Mouse (Mus musculus): ENCODE data around the gene Sfmbt1. TPM values are rescaled to one million over a fixed set of nuclear protein-coding genes. Genes with fewer than 3 reads are reported as not detected.
A peak's percentile ranks its signal among the peaks of the same experiment; 100 is the strongest.
"Not testable (repeated sequence)": the region's sequence is repeated elsewhere in the genome, so short reads cannot be mapped to it uniquely, and the experiment has no call there.

Sfmbt1 gene
- polyA plus RNA-seq, 1 experiment = 1.0 TPM

GRCm38 (mm10) chr14:30715618-30716050 lies 985 bp downstream of the Sfmbt1 start:
- H3K36me3 ChIP-seq (replicated peaks; ENCODE audit: low read length) = no peaks in the 10 kb centered on the region

GRCm38 (mm10) chr14:30716051-30716952 lies 1.7 kb downstream of the Sfmbt1 start:
- TF ChIP-seq GATA1 (IDR thresholded peaks at IDR 0.05; ENCODE audit: borderline replicate concordance, low read length) (no peak), FLI1 (IDR thresholded peaks at IDR 0.05; ENCODE audit: low read length) (no peak)

More at GRCm38 (mm10) chr14:30715618-30716050, 985 bp downstream of the Sfmbt1 start:
- peaks cover 40% of the 10 kb centered on the region for H3K4me1 ChIP-seq
- TF ChIP-seq GATA1 (IDR thresholded peaks at IDR 0.05; ENCODE audit: borderline replicate concordance, low read length) (no peak), FLI1 (IDR thresholded peaks at IDR 0.05; ENCODE audit: low read length) (no peak)
- H3K9me3 ChIP-seq = no peaks in the 10 kb centered on the region
- peaks cover 7% of the 10 kb centered on the region for H3K27me3 ChIP-seq (replicated peaks)
- peak overlapping the region; percentile 94 for H3K4me3 ChIP-seq (replicated peaks)

GRCm38 (mm10) chr14:30716953-30717285 lies 2.3 kb downstream of the Sfmbt1 start:
- H3K27me3 ChIP-seq (replicated peaks) = peaks cover 7% of the 10 kb centered on the region
- no peaks in the 10 kb centered on the region for H3K9me3 ChIP-seq
- peak overlapping the region; percentile 94 for H3K4me3 ChIP-seq (replicated peaks)
- H3K36me3 ChIP-seq (replicated peaks; ENCODE audit: low read length) = no peaks in the 10 kb centered on the region
- peaks cover 28% of the 10 kb centered on the region for H3K4me1 ChIP-seq
- TF ChIP-seq GATA1 (IDR thresholded peaks at IDR 0.05; ENCODE audit: borderline replicate concordance, low read length) = no peak
- TF ChIP-seq FLI1 (IDR thresholded peaks at IDR 0.05; ENCODE audit: low read length) = no peak

More at GRCm38 (mm10) chr14:30716051-30716952, 1.7 kb downstream of the Sfmbt1 start:
- H3K9me3 ChIP-seq = no peaks in the 10 kb centered on the region
- peaks cover 7% of the 10 kb centered on the region for H3K27me3 ChIP-seq (replicated peaks)
- no peaks in the 10 kb centered on the region for H3K36me3 ChIP-seq (replicated peaks; ENCODE audit: low read length)
- H3K4me3 ChIP-seq (replicated peaks) = peak overlapping the region; percentile 94
- H3K4me1 ChIP-seq = peaks cover 33% of the 10 kb centered on the region

- H3K4me1 ChIP-seq = peaks cover 27% of the 10 kb centered on the region
- not testable (repeated sequence) for H3K36me3 ChIP-seq (replicated peaks; ENCODE audit: low read length); H3K9me3 ChIP-seq; H3K27me3 ChIP-seq (replicated peaks); H3K4me3 ChIP-seq (replicated peaks)
These were observed 4.0 kb downstream of the Sfmbt1 start for GRCm38 (mm10) chr14:30718696-30719095.

GRCm38 (mm10) chr14:30719514-30719913 lies 4.9 kb downstream of the Sfmbt1 start:
- Histone ChIP-seq H3K27me3 (replicated peaks) (peaks cover 7% of the 10 kb centered on the region), H3K4me1 (peaks cover 29% of the 10 kb centered on the region), H3K9me3 (no peaks in the 10 kb centered on the region), H3K36me3 (replicated peaks; ENCODE audit: low read length) (no peaks in the 10 kb centered on the region), H3K4me3 (replicated peaks) (no peak overlapping the region)
- TF ChIP-seq GATA1 (IDR thresholded peaks at IDR 0.05; ENCODE audit: borderline replicate concordance, low read length) (no peak), FLI1 (IDR thresholded peaks at IDR 0.05; ENCODE audit: low read length) (no peak)

- Histone ChIP-seq H3K27me3 (replicated peaks) (no peaks in the 10 kb centered on the region), H3K4me1 (peaks cover 19% of the 10 kb centered on the region), H3K9me3 (no peaks in the 10 kb centered on the region), H3K4me3 (replicated peaks) (no peak overlapping the region), H3K36me3 (replicated peaks; ENCODE audit: low read length) (no peaks in the 10 kb centered on the region)
- TF ChIP-seq GATA1 (IDR thresholded peaks at IDR 0.05; ENCODE audit: borderline replicate concordance, low read length) (no peak), FLI1 (IDR thresholded peaks at IDR 0.05; ENCODE audit: low read length) (no peak)
These were observed 7.2 kb downstream of the Sfmbt1 start for GRCm38 (mm10) chr14:30721850-30722249.

- Histone ChIP-seq H3K4me1 (peaks cover 16% of the 10 kb centered on the region; the same call in 1 of the 2 replicates), H3K4me3 (replicated peaks) (no peak overlapping the region), H3K9me3 (no peaks in the 10 kb centered on the region), H3K36me3 (replicated peaks; ENCODE audit: low read length) (no peaks in the 10 kb centered on the region), H3K27me3 (replicated peaks) (no peaks in the 10 kb centered on the region)
- TF ChIP-seq GATA1 (IDR thresholded peaks at IDR 0.05; ENCODE audit: borderline replicate concordance, low read length) = no peak
- TF ChIP-seq FLI1 (IDR thresholded peaks at IDR 0.05; ENCODE audit: low read length) = no peak
These were observed 7.8 kb downstream of the Sfmbt1 start for GRCm38 (mm10) chr14:30722406-30722805.

- Histone ChIP-seq H3K36me3 (replicated peaks; ENCODE audit: low read length) (peaks cover 8% of the 10 kb centered on the region), H3K27me3 (replicated peaks) (no peaks in the 10 kb centered on the region), H3K9me3 (no peaks in the 10 kb centered on the region), H3K4me3 (replicated peaks) (no peak overlapping the region), H3K4me1 (peaks cover 32% of the 10 kb centered on the region)
- TF ChIP-seq FLI1 (IDR thresholded peaks at IDR 0.05; ENCODE audit: low read length) (no peak), GATA1 (IDR thresholded peaks at IDR 0.05; ENCODE audit: borderline replicate concordance, low read length) (no peak)
These were observed 17.2 kb downstream of the Sfmbt1 start for GRCm38 (mm10) chr14:30731896-30732295.

- H3K27me3 ChIP-seq (replicated peaks) = no peaks in the 10 kb centered on the region
- no peak for TF ChIP-seq GATA1 (IDR thresholded peaks at IDR 0.05; ENCODE audit: borderline replicate concordance, low read length)
- no peak for TF ChIP-seq FLI1 (IDR thresholded peaks at IDR 0.05; ENCODE audit: low read length)
These were observed 20.0 kb downstream of the Sfmbt1 start for GRCm38 (mm10) chr14:30734665-30735064.

GRCm38 (mm10) chr14:30735810-30736209 lies 21.2 kb downstream of the Sfmbt1 start:
- Histone ChIP-seq H3K9me3 (no peaks in the 10 kb centered on the region), H3K4me1 (peaks cover 39% of the 10 kb centered on the region), H3K4me3 (replicated peaks) (peak overlapping the region; percentile 34), H3K36me3 (replicated peaks; ENCODE audit: low read length) (peaks cover 12% of the 10 kb centered on the region), H3K27me3 (replicated peaks) (no peaks in the 10 kb centered on the region)
- TF ChIP-seq GATA1 (IDR thresholded peaks at IDR 0.05; ENCODE audit: borderline replicate concordance, low read length) = no peak
- TF ChIP-seq FLI1 (IDR thresholded peaks at IDR 0.05; ENCODE audit: low read length) = no peak

More at GRCm38 (mm10) chr14:30734665-30735064, 20.0 kb downstream of the Sfmbt1 start:
- Histone ChIP-seq H3K4me3 (replicated peaks) (no peak overlapping the region), H3K9me3 (no peaks in the 10 kb centered on the region), H3K36me3 (replicated peaks; ENCODE audit: low read length) (peaks cover 10% of the 10 kb centered on the region), H3K4me1 (peaks cover 44% of the 10 kb centered on the region)
